Comparison of ENCODE assay signal across 15 mouse cellular contexts in the genomic region with DNA sequence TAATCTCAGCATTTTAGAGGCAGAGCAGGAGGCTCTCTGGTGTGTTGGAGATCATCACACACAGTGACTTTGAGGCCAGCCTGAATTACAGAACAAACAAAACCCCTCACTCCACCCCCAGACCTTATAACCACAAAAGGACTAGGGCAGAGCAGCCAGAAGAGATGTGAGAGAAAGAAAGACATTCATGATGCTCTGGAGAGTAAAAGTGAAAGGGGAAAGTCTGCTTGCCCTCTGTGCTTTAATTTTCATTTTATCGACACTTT. TPM values are rescaled to one million over a fixed set of nuclear protein-coding genes. Genes with fewer than 3 reads are reported as not detected.
DNase-seq lines count a peak whose midpoint lies in the region; ATAC-seq lines count a peak whose summit lies in the region.
"Had no signal": no experiment of that assay in that cellular context is flagged by ENCODE, and none has a peak within 500 bp of the region (broad histone marks: within the 10 kb centered on the region; RNA-seq: fewer than 3 reads in every experiment).

No protein-coding gene starts in this region.

- no peak for DNase-seq in kidney, adult 11 months
- peak; percentile 73 for DNase-seq in A20 (ENCODE audit: low read depth, low spot score)
- peak; percentile 39 for DNase-seq in T-cell, adult 2 months (ENCODE audit: low spot score)
- no peak for DNase-seq in cerebellum, postnatal 36 days
- no peak for DNase-seq in frontal cortex, postnatal 36 days (ENCODE audit: low spot score in 2 of 2)
- DNase-seq: cerebellum, adult 11 months; gastrocnemius, postnatal 36 days had no signal

- peak; percentile 69; the same call in 1 of the 2 replicates for ATAC-seq in kidney, embryonic 14.5 days (ENCODE audit: low FRiP score, low TSS enrichment)
- no peak for ATAC-seq in liver, embryonic 16.5 days (ENCODE audit: low read depth)
- ATAC-seq: intestine, embryonic 15.5 days had no signal

- no peaks in the 10 kb centered on the region for H3K9me3 ChIP-seq in kidney, embryonic 14.5 days (ENCODE audit: control insufficient read depth, low read length)
- H3K9me3 ChIP-seq in liver, embryonic 16.5 days (replicated peaks; ENCODE audit: control insufficient read depth, low read length), result no peaks in the 10 kb centered on the region
- H3K9me3 ChIP-seq: embryonic facial prominence, embryonic 12.5 days; heart, embryonic 12.5 days; intestine, embryonic 15.5 days; lung, embryonic 15.5 days had no signal

- H3K4me2 ChIP-seq in kidney, embryonic 14.5 days (replicated peaks; ENCODE audit: low read depth, low read length), result no peak overlapping the region
- 0 out of 2 replicates have a peak overlapping the region, but pooled peaks have one; percentile 31 for H3K4me2 ChIP-seq in liver, embryonic 16.5 days (ENCODE audit: low read depth, low read length)
- H3K4me2 ChIP-seq: embryonic facial prominence, embryonic 12.5 days; heart, embryonic 12.5 days; intestine, embryonic 15.5 days; lung, embryonic 15.5 days had no signal

- no peak overlapping the region; the same call in 1 of the 2 replicates for H3K27ac ChIP-seq in kidney, embryonic 14.5 days (ENCODE audit: low read depth, low read length)
- peak overlapping the region; percentile 49 for H3K27ac ChIP-seq in liver, embryonic 16.5 days (ENCODE audit: low read length)
- H3K27ac ChIP-seq: embryonic facial prominence, embryonic 12.5 days; intestine, embryonic 15.5 days; left cerebral cortex, adult 2 months; lung, embryonic 15.5 days had no signal

- H3K9ac ChIP-seq in kidney, embryonic 14.5 days (ENCODE audit: low read depth, low read length), result no peak overlapping the region
- no peak overlapping the region for H3K9ac ChIP-seq in liver, embryonic 16.5 days (ENCODE audit: low read depth, low read length)
- H3K9ac ChIP-seq: embryonic facial prominence, embryonic 12.5 days; heart, embryonic 12.5 days; intestine, embryonic 15.5 days; lung, embryonic 15.5 days had no signal

- 24% methylated on average over 1 of the region's 1 CpGs for WGBS in kidney, embryonic 14.5 days
- whole genome bisulfite sequencing in liver, embryonic 16.5 days (ENCODE audit: insufficient replicate concordance), result 53% methylated on average over 1 of the region's 1 CpGs

- peaks cover 7% of the 10 kb centered on the region for H3K4me1 ChIP-seq in kidney, embryonic 14.5 days (ENCODE audit: control insufficient read depth, insufficient read depth, low read length)
- peaks cover 14% of the 10 kb centered on the region for H3K4me1 ChIP-seq in liver, embryonic 16.5 days (ENCODE audit: control insufficient read depth, low read depth, low read length)
- H3K4me1 ChIP-seq: intestine, embryonic 15.5 days; lung, embryonic 15.5 days had no signal

- H3K36me3 ChIP-seq in kidney, embryonic 14.5 days (ENCODE audit: control insufficient read depth, insufficient read depth, low read length), result no peaks in the 10 kb centered on the region
- no peaks in the 10 kb centered on the region for H3K36me3 ChIP-seq in liver, embryonic 16.5 days (ENCODE audit: control insufficient read depth, insufficient read depth)
- H3K36me3 ChIP-seq: intestine, embryonic 15.5 days; lung, embryonic 15.5 days had no signal

- no peak overlapping the region for H3K4me3 ChIP-seq in kidney, embryonic 14.5 days (ENCODE audit: low read length)
- H3K4me3 ChIP-seq in liver, embryonic 16.5 days (ENCODE audit: low read depth, low read length), result no peak overlapping the region
- H3K4me3 ChIP-seq: embryonic facial prominence, embryonic 12.5 days; heart, embryonic 12.5 days; intestine, embryonic 15.5 days; left cerebral cortex, adult 2 months; lung, embryonic 15.5 days had no signal

- H3K27me3 ChIP-seq in kidney, embryonic 14.5 days (ENCODE audit: control insufficient read depth, insufficient read depth, low read length), result no peaks in the 10 kb centered on the region
- H3K27me3 ChIP-seq in liver, embryonic 16.5 days (ENCODE audit: control insufficient read depth, insufficient read depth, low read depth, low read length), result no peaks in the 10 kb centered on the region
- H3K27me3 ChIP-seq: embryonic facial prominence, embryonic 12.5 days; heart, embryonic 12.5 days; intestine, embryonic 15.5 days; lung, embryonic 15.5 days had no signal

RNA-seq across cellular contexts. Expression of a gene that starts 0.7 kb away (rescaled TPM):
- 0.20 TPM in 2 replicates for polyA plus RNA-seq in kidney, embryonic 14.5 days (2014; fragmentation: Nextera tagmentation; extraction: Ambion mirVana)
- 4.6 and 8.5 TPM in 2 replicates for polyA plus RNA-seq in liver, embryonic 16.5 days (2015; fragmentation: Nextera tagmentation; extraction: Ambion mirVana)
- polyA plus RNA-seq: embryonic facial prominence, embryonic 12.5 days; heart, embryonic 12.5 days; neural tube, embryonic 14.5 days had no signal

RNA-seq across cellular contexts. Expression of a gene that starts 6.1 kb away (rescaled TPM):
- polyA plus RNA-seq in kidney, embryonic 14.5 days (2014; fragmentation: Nextera tagmentation; extraction: Ambion mirVana), result 1.2 and 1.7 TPM in 2 replicates
- 0.59 and 0.63 TPM in 2 replicates for polyA plus RNA-seq in liver, embryonic 16.5 days (2015; fragmentation: Nextera tagmentation; extraction: Ambion mirVana)

RNA-seq across cellular contexts. Expression of a gene that starts 6.2 kb away (rescaled TPM):
- 2.9 and 3.2 TPM in 2 replicates for polyA plus RNA-seq in kidney, embryonic 14.5 days (2014; fragmentation: Nextera tagmentation; extraction: Ambion mirVana)
- 5.5 and 5.7 TPM in 2 replicates for polyA plus RNA-seq in liver, embryonic 16.5 days (2015; fragmentation: Nextera tagmentation; extraction: Ambion mirVana)

RNA-seq across cellular contexts. Expression of a gene that starts 20.4 kb away (rescaled TPM):
- polyA plus RNA-seq in kidney, embryonic 14.5 days (2014; fragmentation: Nextera tagmentation; extraction: Ambion mirVana), result 0.44 and 0.46 TPM in 2 replicates
- not detected in 2 replicates for polyA plus RNA-seq in liver, embryonic 16.5 days (2015; fragmentation: Nextera tagmentation; extraction: Ambion mirVana)

Comparison
In these comparisons a context has a peak if more than half of its experiments do, and no peak if none do; other contexts are left out.
1. DNase-seq: peak in A20 (single experiment) and T-cell, adult 2 months (single experiment); none in kidney, adult 11 months (single experiment), cerebellum, postnatal 36 days (0 of 2) and frontal cortex, postnatal 36 days (0 of 2).